Mouse (Mus musculus): ENCODE measurements at regions not wholly inside any gene's neighbourhood (a gene's known extent, or its start where the extent isn't known, plus 50 kb on each side); places are given as distances from the start of the nearest gene placed in this dataset.

DNA sequence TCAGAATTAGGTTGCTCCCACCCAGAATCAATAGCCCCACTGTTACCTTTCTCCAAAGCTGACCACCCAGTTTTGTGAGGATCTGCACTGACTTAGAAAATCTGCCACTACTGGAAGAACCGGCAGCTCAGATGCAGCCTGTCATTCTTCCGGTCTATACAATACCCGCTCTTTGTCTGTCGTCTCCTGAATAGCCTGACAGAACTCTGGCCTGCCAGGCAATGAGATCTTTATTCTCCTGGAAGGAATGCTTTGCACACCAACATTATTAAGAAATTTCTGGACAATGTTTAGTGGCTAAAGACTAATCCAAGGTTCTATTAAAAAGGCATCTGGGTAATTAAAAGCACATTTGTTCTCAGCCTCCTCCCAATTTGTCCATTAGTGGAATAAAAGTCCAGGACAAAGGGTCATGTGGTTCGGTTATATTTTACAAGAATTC, 2232.0 kb downstream of the 4930444P10Rik start:
- dilution Hi-C loops (cut with MboI; ENCODE audit: extremely low pct_ligation_motif_present, extremely low pct_unique_long_range_greater_than_20kb, low sequenced_read_pairs), result no loop called here
- TF ChIP-seq TCF12 (IDR thresholded peaks at IDR 0.05; ENCODE audit: low read depth, low read length) (no peak), KAT2A (IDR thresholded peaks at IDR 0.05; ENCODE audit: insufficient replicate concordance, low read length) (no peak), IRF4 (IDR thresholded peaks at IDR 0.05; ENCODE audit: low read depth, low read length) (no peak), MXI1 (IDR thresholded peaks at IDR 0.05; ENCODE audit: low read depth, low read length) (no peak), ELF1 (IDR thresholded peaks at IDR 0.05; ENCODE audit: low read depth, low read length) (no peak), EP300 (IDR thresholded peaks at IDR 0.05; ENCODE audit: low read length) (no peak), CHD1 (IDR thresholded peaks at IDR 0.05; ENCODE audit: low read depth, low read length) (no peak), SIN3A (IDR thresholded peaks at IDR 0.05; ENCODE audit: low read length) (no peak), PAX5 (IDR thresholded peaks at IDR 0.05; ENCODE audit: low read length) (no peak), HCFC1 (IDR thresholded peaks at IDR 0.05; ENCODE audit: low read depth, low read length) (no peak), UBTF (IDR thresholded peaks at IDR 0.05; ENCODE audit: low read depth, low read length) (no peak), CHD2 (IDR thresholded peaks at IDR 0.05; ENCODE audit: low read length) (no peak), GABPA (IDR thresholded peaks at IDR 0.05; ENCODE audit: insufficient replicate concordance, low read depth, low read length) (no peak), RAD21 (IDR thresholded peaks at IDR 0.05; ENCODE audit: low read depth, low read length) (no peak), ETS1 (conservative IDR thresholded peaks at IDR 0.05; ENCODE audit: low read depth, low read length) (no peak), E2F4 (IDR thresholded peaks at IDR 0.05; ENCODE audit: insufficient replicate concordance, low read depth, low read length) (no peak), SMC3 (IDR thresholded peaks at IDR 0.05; ENCODE audit: low read depth, low read length) (no peak), RCOR1 (conservative IDR thresholded peaks at IDR 0.05; ENCODE audit: low read depth, low read length) (no peak), MAFK (IDR thresholded peaks at IDR 0.05; ENCODE audit: insufficient replicate concordance, low read length) (no peak), NELFE (IDR thresholded peaks at IDR 0.05; ENCODE audit: low read depth, low read length) (no peak)

DNA sequence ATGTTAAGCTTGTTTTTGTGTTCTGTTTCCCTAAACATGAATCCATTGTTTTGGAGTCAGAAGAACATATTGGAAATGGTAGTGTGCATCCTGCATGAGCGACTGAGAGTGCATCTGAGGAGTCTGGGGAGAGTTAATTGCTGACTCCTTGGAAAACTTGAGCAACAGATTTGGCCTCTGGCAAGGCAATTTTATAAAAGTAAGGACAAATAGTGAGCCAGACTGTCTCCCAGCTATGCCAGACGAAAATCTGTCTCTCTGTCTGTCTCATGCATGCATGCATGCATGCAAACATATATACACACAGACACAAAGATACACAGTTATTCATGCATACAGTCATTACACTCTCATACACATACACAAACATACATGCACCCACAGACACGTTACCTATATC, 2232.7 kb downstream of the 4930444P10Rik start:
- no peak for DNase-seq (ENCODE audit: extremely low read depth)
- TF ChIP-seq UBTF (IDR thresholded peaks at IDR 0.05; ENCODE audit: low read depth, low read length) (no peak), MYC (IDR thresholded peaks at IDR 0.05; ENCODE audit: low read depth, low read length) (no peak), USF2 (conservative IDR thresholded peaks at IDR 0.05; ENCODE audit: low read depth, low read length) (no peak), ELF1 (IDR thresholded peaks at IDR 0.05; ENCODE audit: low read depth, low read length) (no peak), BHLHE40 (IDR thresholded peaks at IDR 0.05; ENCODE audit: low read depth, low read length) (no peak), E2F4 (IDR thresholded peaks at IDR 0.05; ENCODE audit: insufficient replicate concordance, low read depth, low read length) (no peak)
- no peak overlapping the region for H3K9ac ChIP-seq (ENCODE audit: insufficient read depth, low read depth)
- no peak overlapping the region for H3K27ac ChIP-seq (ENCODE audit: insufficient read depth, low read depth)
- no peaks in the 10 kb centered on the region for H3K9me3 ChIP-seq (replicated peaks; ENCODE audit: low read length)
- in situ Hi-C loops (cut with MboI; ENCODE audit: low pct_ligation_motif_present, low pct_unique_long_range_greater_than_20kb, low sequenced_read_pairs) (no loop called here), dilution Hi-C loops (cut with MboI; ENCODE audit: extremely low pct_ligation_motif_present, extremely low pct_unique_long_range_greater_than_20kb, low sequenced_read_pairs) (no loop called here)
- no peak overlapping the region for H3K4me2 ChIP-seq (ENCODE audit: insufficient read depth, low read depth, poor library complexity, severe bottlenecking)
- no peaks in the 10 kb centered on the region for H3K36me3 ChIP-seq (replicated peaks in 1 of 2; ENCODE audit: control insufficient read depth in 1 of 2, insufficient read depth in 1 of 2, low read length in 1 of 2)
- H3K79me2 ChIP-seq (replicated peaks; ENCODE audit: control insufficient read depth, extremely low read depth, insufficient read depth, poor library complexity, severe bottlenecking), result no peaks in the 10 kb centered on the region
- no peaks in the 10 kb centered on the region for H3K27me3 ChIP-seq (replicated peaks)
- H3K4me1 ChIP-seq (ENCODE audit: control insufficient read depth in 1 of 2, insufficient read depth in 2 of 2), result no peaks in the 10 kb centered on the region
- no peak overlapping the region for H3K4me3 ChIP-seq (replicated peaks in 1 of 3; ENCODE audit: low read depth in 2 of 3, low read length in 2 of 3, poor library complexity in 1 of 3)

More for the DNA sequence above, 2232.0 kb downstream of the 4930444P10Rik start:
- no peak overlapping the region for H3K9ac ChIP-seq (ENCODE audit: insufficient read depth, low read depth)
- H3K36me3 ChIP-seq (replicated peaks in 1 of 2; ENCODE audit: control insufficient read depth in 1 of 2, insufficient read depth in 1 of 2, low read length in 1 of 2), result no peaks in the 10 kb centered on the region
- DNase-seq (ENCODE audit: extremely low read depth), result no peak
- H3K4me2 ChIP-seq (ENCODE audit: insufficient read depth, low read depth, poor library complexity, severe bottlenecking), result no peak overlapping the region
- no peaks in the 10 kb centered on the region for H3K9me3 ChIP-seq (replicated peaks; ENCODE audit: low read length)
- H3K4me1 ChIP-seq (ENCODE audit: control insufficient read depth in 1 of 2, insufficient read depth in 2 of 2), result no peaks in the 10 kb centered on the region
- no peaks in the 10 kb centered on the region for H3K27me3 ChIP-seq (replicated peaks)
- in situ Hi-C loops (cut with MboI; ENCODE audit: low pct_ligation_motif_present, low pct_unique_long_range_greater_than_20kb, low sequenced_read_pairs), result no loop called here
- no peak overlapping the region for H3K4me3 ChIP-seq (replicated peaks in 1 of 3; ENCODE audit: low read depth in 2 of 3, low read length in 2 of 3, poor library complexity in 1 of 3)
- no peak overlapping the region for H3K27ac ChIP-seq (ENCODE audit: insufficient read depth, low read depth)
- H3K79me2 ChIP-seq (replicated peaks; ENCODE audit: control insufficient read depth, extremely low read depth, insufficient read depth, poor library complexity, severe bottlenecking), result no peaks in the 10 kb centered on the region
